ENCODE assay signal across 16 mouse cellular contexts in the genomic region with DNA sequence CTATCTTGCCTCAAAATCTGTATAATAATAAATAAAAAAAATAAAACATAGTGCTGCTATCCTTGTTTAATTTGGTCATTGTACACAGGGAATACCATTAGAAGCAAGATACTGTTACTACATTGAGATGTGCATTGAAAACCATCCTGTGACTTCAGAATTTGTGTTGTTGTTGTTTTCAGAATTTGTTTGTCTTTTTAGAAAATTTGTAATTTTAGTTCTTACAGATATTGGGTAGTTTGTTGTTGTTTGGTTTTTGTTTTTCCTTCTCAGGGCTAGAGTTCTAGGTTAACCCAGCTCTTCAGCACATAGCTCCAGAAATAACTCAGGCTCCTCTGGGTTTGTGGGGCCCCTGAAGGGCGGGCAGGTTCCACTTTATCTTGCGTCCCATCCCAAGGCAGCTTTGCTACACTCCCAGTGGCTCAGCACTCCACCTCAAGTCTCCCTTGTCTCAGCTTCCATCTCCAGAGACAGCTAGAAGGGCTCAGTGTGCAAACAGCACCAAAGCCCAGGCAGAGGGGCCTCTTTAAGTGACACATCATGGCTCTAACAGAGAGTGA. TPM values are rescaled to one million over a fixed set of nuclear protein-coding genes. Genes with fewer than 3 reads are reported as not detected.
DNase-seq lines count a peak whose midpoint lies in the region; ATAC-seq and TF ChIP-seq lines count a peak whose summit lies in the region.
"Had no signal": no experiment of that assay in that cellular context is flagged by ENCODE, and none has a peak within 500 bp of the region (broad histone marks: within the 10 kb centered on the region; RNA-seq: fewer than 3 reads in every experiment).

No protein-coding gene starts in this region.

- whole genome bisulfite sequencing in heart, embryonic 13.5 days = 13% methylated on average over 2 of the region's 2 CpGs
- 37% methylated on average over 2 of the region's 2 CpGs for WGBS in heart, adult 2 months

- H3K4me2 ChIP-seq in heart, embryonic 13.5 days = peak overlapping the region; percentile 21; the same call in 1 of the 2 replicates

- no peak overlapping the region for H3K4me3 ChIP-seq in heart, embryonic 13.5 days
- H3K4me3 ChIP-seq in heart, adult 2 months = no peak overlapping the region

- peaks cover 16% of the 10 kb centered on the region for H3K36me3 ChIP-seq in heart, embryonic 13.5 days
- H3K36me3 ChIP-seq in heart, adult 2 months (ENCODE audit: control insufficient read depth, insufficient read depth, low read length) = peaks cover 4% of the 10 kb centered on the region

- no peak for DNase-seq in heart, adult 2 months
- DNase-seq in thymus, postnatal 25 days = peak; percentile 31
- DNase-seq in thymus, postnatal 0 days (ENCODE audit: low spot score) = no peak
- DNase-seq in liver (peak; percentile 91), MN1 (ENCODE audit: low spot score) (no peak)
- no peak for DNase-seq in layer of hippocampus, adult 9-10 months (ENCODE audit: low spot score)
- DNase-seq in left cerebral cortex, postnatal 10 days (ENCODE audit: extremely low spot score in 1 of 2, low spot score in 2 of 2) = no peak
- DNase-seq: adrenal gland, postnatal 25 days; cerebellum, adult 8-10 months; gastrocnemius, postnatal 10 days; midbrain, embryonic 14.5 days; right cerebral cortex, postnatal 4 days had no signal

- H3K27ac ChIP-seq in heart, embryonic 13.5 days (replicated peaks) = peak overlapping the region; percentile 10
- H3K27ac ChIP-seq in heart, adult 2 months = no peak overlapping the region; the same call in 1 of the 2 replicates

- H3K27me3 ChIP-seq in heart, embryonic 13.5 days (replicated peaks) = no peaks in the 10 kb centered on the region
- no peaks in the 10 kb centered on the region for H3K27me3 ChIP-seq in heart, adult 2 months (ENCODE audit: control insufficient read depth, insufficient read depth, low read length)

- no peaks in the 10 kb centered on the region for H3K9me3 ChIP-seq in heart, embryonic 13.5 days

- intact Hi-C loops in heart, adult 2 months (cut with DNase I) = no loop called here
- intact Hi-C loops in left cerebral cortex, postnatal 10 days (cut with DNase I) = no loop called here

- ATAC-seq in heart, embryonic 13.5 days (ENCODE audit: extremely low read depth, insufficient number of reproducible peaks, low FRiP score, low TSS enrichment) = no peak

- H3K4me1 ChIP-seq in heart, embryonic 13.5 days = peaks cover 61% of the 10 kb centered on the region
- H3K4me1 ChIP-seq in heart, adult 2 months (ENCODE audit: control insufficient read depth, insufficient read depth, low read length) = peaks cover 13% of the 10 kb centered on the region

- H3K9ac ChIP-seq in heart, embryonic 13.5 days = peak overlapping the region; percentile 44; the same call in 1 of the 2 replicates
- H3K9ac ChIP-seq in heart, adult 2 months (ENCODE audit: low read depth, low read length) = no peak overlapping the region

- H3K79me2 ChIP-seq in heart, adult 2 months (replicated peaks; ENCODE audit: control insufficient read depth, insufficient read depth, low read length) = no peaks in the 10 kb centered on the region; the same call in 1 of the 2 replicates

- TF ChIP-seq CTCF in heart, adult 2 months (IDR thresholded peaks at IDR 0.05) = no peak

- no peak for TF ChIP-seq EP300 in heart, adult 2 months (IDR thresholded peaks at IDR 0.05; ENCODE audit: insufficient read depth, low read depth, low read length)

- TF ChIP-seq POLR2A in heart, adult 2 months (IDR thresholded peaks at IDR 0.05; ENCODE audit: insufficient read depth, low read depth, low read length) = no peak

RNA-seq across cellular contexts. Expression of a gene that starts 18.9 kb away (rescaled TPM):
- polyA plus RNA-seq in heart, embryonic 13.5 days (2015; fragmentation: Nextera tagmentation; extraction: Ambion mirVana) = 16.3 and 16.9 TPM in 2 replicates
- 10 to 100 TPM; 23.9 to 28.9 TPM for total RNA-seq in heart, adult 2 months (2021)
- 22.8 and 27.4 TPM in 2 replicates for polyA plus RNA-seq in heart, adult 2 months (2012; rRNA removed)
- 28.2 and 30.5 TPM in 2 replicates for polyA plus RNA-seq in thymus, postnatal 0 days (2015; fragmentation: Nextera tagmentation; extraction: Ambion mirVana)
- total RNA-seq in left cerebral cortex, postnatal 10 days (2021) = 10 to 100 TPM; 45.1 to 46.0 TPM

RNA-seq across cellular contexts. Expression of a gene that starts 49.4 kb away (rescaled TPM):
- not detected in 2 replicates for polyA plus RNA-seq in heart, embryonic 13.5 days (2015; fragmentation: Nextera tagmentation; extraction: Ambion mirVana)
- total RNA-seq in heart, adult 2 months (2021) = under 1 TPM in 1 of 2 experiments, not detected in 1; 0.34 TPM
- polyA plus RNA-seq in heart, adult 2 months (2012; rRNA removed) = 0.56 and 0.70 TPM in 2 replicates
- not detected in 2 replicates for polyA plus RNA-seq in thymus, postnatal 0 days (2015; fragmentation: Nextera tagmentation; extraction: Ambion mirVana)
- under 1 TPM in 1 of 2 experiments, not detected in 1; 0.28 TPM for total RNA-seq in left cerebral cortex, postnatal 10 days (2021)
- total RNA-seq: adrenal gland, postnatal 25 days; liver, adult 2 months had no signal
- polyA plus RNA-seq: large intestine, adult 2 months; liver, adult 2 months; neural tube, embryonic 14.5 days had no signal

RNA-seq across cellular contexts. Expression of a gene that starts 56.0 kb away (rescaled TPM):
- 21.8 and 22.4 TPM in 2 replicates for polyA plus RNA-seq in heart, embryonic 13.5 days (2015; fragmentation: Nextera tagmentation; extraction: Ambion mirVana)
- 1 to 10 TPM; 8.0 to 8.3 TPM for total RNA-seq in heart, adult 2 months (2021)
- polyA plus RNA-seq in heart, adult 2 months (2012; rRNA removed) = 6.1 and 8.5 TPM in 2 replicates
- polyA plus RNA-seq in thymus, postnatal 0 days (2015; fragmentation: Nextera tagmentation; extraction: Ambion mirVana) = 26.4 and 27.1 TPM in 2 replicates
- total RNA-seq in left cerebral cortex, postnatal 10 days (2021) = 10 to 100 TPM; 34.5 to 34.6 TPM

Comparison
In these comparisons a context has a peak if more than half of its experiments do, and no peak if none do; other contexts are left out.
1. DNase-seq: peak in thymus, postnatal 25 days (single experiment) and liver (single experiment); none in heart, adult 2 months (0 of 2), thymus, postnatal 0 days (single experiment), layer of hippocampus, adult 9-10 months (single experiment), left cerebral cortex, postnatal 10 days (0 of 2) and MN1 (single experiment).